Mouse (Mus musculus): ENCODE results near the gene Fcor. TPM values are rescaled to one million over a fixed set of nuclear protein-coding genes. Genes with fewer than 3 reads are reported as not detected.

Fcor gene
- polyA plus RNA-seq, 1 experiment from 2014 or later: 12.4 TPM

DNA sequence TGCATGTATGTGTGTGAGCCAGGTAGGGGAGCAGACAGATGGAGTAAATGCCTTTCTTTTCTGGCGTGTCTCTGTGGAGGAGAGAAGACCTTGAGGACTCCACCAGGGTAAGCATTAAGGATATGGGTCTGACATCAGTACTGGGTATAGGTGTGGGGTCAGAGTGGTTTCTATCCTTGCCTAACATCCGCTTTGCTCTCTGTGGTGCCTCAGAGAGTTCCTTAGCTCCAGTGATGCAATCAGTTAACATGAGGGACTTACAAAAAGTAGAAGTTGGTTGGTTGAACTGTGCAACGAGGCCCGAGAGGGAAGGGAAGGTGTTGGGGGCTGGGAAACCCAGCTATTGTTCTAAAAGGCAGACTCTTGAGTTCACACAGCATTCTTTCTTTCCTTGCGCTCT lies 7.8 kb downstream of the Fcor start:
- Histone ChIP-seq H3K27ac (no peak overlapping the region), H3K27me3 (no peaks in the 10 kb centered on the region), H3K9ac (replicated peaks) (no peak overlapping the region), H3K4me3 (replicated peaks) (no peak overlapping the region), H3K36me3 (no peaks in the 10 kb centered on the region), H3K9me3 (no peaks in the 10 kb centered on the region), H3K4me2 (replicated peaks) (no peak overlapping the region), H3K4me1 (replicated peaks) (no peaks in the 10 kb centered on the region)
- no peak for ATAC-seq
- 70% methylated on average over 5 of the region's 5 CpGs for WGBS

DNA sequence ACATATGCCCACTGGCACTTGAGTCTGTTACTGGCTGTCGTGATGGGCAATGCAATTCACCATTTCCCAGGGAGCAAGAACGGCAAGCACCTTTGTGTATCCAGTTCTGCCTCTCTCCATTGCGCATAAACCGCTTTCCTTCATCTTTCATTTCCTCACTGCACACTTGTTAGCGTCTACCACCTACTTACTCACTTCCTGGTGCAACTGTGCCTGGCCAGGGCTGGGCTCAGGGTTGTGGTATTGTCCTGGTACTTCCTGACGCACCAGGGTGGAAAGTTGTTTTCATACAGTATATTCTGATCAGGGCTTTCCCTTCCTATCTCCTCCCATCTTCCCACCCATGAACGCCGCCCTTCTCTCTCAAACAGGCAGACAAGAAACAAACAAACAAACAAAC lies 11.3 kb downstream of the Fcor start:
- WGBS: 89% methylated on average over 8 of the region's 8 CpGs
- Histone ChIP-seq H3K36me3 (no peaks in the 10 kb centered on the region), H3K4me1 (replicated peaks) (peaks cover 9% of the 10 kb centered on the region), H3K9me3 (no peaks in the 10 kb centered on the region), H3K27ac (no peak overlapping the region), H3K27me3 (no peaks in the 10 kb centered on the region), H3K4me2 (replicated peaks) (no peak overlapping the region), H3K9ac (replicated peaks) (no peak overlapping the region), H3K4me3 (replicated peaks) (no peak overlapping the region)
- ATAC-seq: no peak

DNA sequence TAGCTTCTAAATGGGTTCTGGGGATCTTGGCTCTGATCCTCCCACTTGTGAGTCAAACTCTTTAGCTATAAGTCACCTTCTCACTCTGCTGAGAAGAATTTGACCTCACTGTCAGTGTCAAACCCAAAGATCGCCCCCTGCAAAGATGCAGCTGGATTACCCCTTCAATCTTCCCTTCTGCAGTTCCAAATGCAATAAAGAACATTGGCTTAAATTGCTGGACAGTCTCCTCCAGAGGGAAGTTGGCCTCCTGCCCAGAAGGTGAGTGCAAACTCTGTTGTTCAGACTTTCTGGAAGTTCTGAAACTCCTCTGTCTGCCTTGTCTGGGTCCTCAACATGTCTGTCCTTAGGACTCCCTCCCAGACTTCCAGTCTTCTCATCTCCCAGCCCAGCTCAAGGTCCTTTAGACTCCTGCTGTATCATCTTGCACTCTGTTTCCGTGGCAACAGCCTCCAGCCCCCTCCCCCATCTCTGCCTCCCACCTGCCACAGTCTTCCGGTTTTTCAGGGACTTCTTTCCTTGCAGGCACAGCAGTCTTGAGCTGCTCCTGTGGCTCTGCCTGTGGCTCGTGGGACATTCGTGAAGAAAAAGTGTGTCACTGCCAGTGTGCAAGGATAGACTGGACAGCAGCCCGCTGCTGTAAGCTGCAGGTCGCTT lies 15.3 kb downstream of the Fcor start:
- H3K4me3 ChIP-seq (replicated peaks): no peak overlapping the region
- ATAC-seq: peak; percentile 58; the same call in 1 of the 2 replicates
- 16% methylated on average over 7 of the region's 7 CpGs for WGBS
- H3K4me2 ChIP-seq (replicated peaks): peak overlapping the region; percentile 29
- peaks cover 9% of the 10 kb centered on the region for H3K4me1 ChIP-seq (replicated peaks)
- no peaks in the 10 kb centered on the region for H3K9me3 ChIP-seq
- H3K27ac ChIP-seq: no peak overlapping the region
- H3K36me3 ChIP-seq: no peaks in the 10 kb centered on the region
- H3K27me3 ChIP-seq: no peaks in the 10 kb centered on the region
- H3K9ac ChIP-seq (replicated peaks): 0 out of 2 replicates have a peak overlapping the region, but pooled peaks have one; percentile 1

DNA sequence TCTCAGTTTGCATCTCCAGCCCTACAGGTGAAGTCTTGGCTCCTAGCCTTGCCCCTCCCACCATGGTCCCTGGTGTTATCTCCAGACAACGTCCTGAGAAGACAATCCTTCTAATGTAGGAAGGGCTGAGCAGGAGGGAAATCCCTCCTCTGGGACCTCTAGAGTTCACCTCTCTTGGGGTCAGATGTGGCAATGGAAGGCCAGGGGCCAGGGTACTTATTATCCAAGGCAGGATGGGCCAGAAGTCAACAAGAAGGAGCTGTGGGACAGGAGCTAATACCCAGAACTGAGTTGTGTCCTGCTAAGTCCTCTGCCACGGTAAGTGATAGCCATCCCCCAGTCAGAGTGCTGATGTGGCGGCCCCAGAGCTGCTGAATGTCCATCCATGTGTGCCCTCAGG lies 16.6 kb downstream of the Fcor start, which contains the start of gene Retn:
TSS of gene Retn (plus strand) at position 245 of the 400 bp plus-strand sequence.
- Histone ChIP-seq H3K9me3 (no peaks in the 10 kb centered on the region), H3K36me3 (no peaks in the 10 kb centered on the region), H3K27ac (no peak within 1 kb of the TSS), H3K4me1 (replicated peaks) (peaks cover 9% of the 10 kb centered on the region), H3K9ac (replicated peaks) (no peak within 1 kb of the TSS), H3K4me2 (replicated peaks) (no peak within 1 kb of the TSS), H3K27me3 (no peaks in the 10 kb centered on the region), H3K4me3 (replicated peaks) (no peak within 1 kb of the TSS)
- ATAC-seq: no peak
- 74% methylated on average over 3 of the region's 3 CpGs for WGBS

DNA sequence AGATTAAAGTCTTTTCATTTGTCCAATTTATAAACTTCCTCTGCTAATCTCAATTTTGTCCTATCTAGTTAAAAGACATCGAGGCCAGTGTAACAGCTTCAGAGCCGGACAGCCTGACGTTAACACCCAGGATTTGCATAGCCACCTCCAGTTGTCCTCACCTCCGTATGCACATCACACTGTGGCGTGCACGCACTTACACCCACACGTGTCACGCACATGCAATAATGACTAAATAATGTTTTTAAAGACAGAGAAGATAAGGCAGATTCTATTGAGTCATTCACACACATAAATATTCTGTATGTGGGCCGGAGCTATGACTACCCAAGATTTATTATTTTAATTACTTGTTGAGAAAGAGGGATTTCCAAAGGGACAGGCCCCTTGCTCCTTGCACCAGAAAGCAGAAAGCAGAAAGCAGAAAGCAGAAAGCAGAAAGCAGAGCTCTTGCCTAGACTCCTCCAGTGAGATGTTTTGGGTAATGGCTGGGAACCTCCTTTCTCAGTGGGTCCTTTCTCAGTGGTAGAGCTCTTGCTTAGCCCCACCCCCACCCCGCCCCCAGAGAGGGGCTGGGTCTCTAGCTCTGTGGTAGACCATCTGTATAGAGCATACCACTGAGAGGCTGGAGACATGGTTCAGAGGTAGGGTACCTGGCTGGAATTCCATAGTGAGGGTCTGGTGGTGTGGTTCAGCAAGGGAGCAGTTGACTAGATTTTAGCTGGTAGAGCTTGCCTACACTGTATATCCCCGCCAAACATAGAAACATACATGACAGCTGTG lies 17.2 kb downstream of the Fcor start:
- no peaks in the 10 kb centered on the region for H3K36me3 ChIP-seq
- H3K9me3 ChIP-seq: no peaks in the 10 kb centered on the region
- H3K4me1 ChIP-seq (replicated peaks): peaks cover 9% of the 10 kb centered on the region
- no peak overlapping the region for H3K4me3 ChIP-seq (replicated peaks)
- H3K4me2 ChIP-seq (replicated peaks): no peak overlapping the region
- H3K9ac ChIP-seq (replicated peaks): no peak overlapping the region
- no peak overlapping the region for H3K27ac ChIP-seq
- no peak for ATAC-seq
- WGBS: 75% methylated on average over 11 of the region's 11 CpGs
- no peaks in the 10 kb centered on the region for H3K27me3 ChIP-seq

DNA sequence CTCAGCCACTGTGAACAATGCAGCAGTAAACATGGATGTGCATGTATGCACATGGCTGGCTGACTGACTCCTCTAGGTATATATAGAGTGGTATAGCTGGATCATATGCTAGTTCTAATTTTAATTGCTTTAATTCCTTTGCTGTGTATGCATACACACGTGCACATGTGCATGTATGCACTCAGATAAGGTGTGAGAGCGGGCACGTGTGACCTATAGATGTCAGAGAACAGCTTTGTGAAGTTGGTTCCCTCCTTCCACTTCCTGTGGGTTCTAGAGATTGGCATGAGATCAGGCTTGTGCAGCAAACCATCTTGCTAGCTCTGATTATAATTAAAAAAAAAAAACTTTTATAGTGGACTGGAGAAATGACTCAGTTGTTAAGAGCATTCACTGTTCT lies 19.3 kb downstream of the Fcor start:
- no peak for ATAC-seq

DNA sequence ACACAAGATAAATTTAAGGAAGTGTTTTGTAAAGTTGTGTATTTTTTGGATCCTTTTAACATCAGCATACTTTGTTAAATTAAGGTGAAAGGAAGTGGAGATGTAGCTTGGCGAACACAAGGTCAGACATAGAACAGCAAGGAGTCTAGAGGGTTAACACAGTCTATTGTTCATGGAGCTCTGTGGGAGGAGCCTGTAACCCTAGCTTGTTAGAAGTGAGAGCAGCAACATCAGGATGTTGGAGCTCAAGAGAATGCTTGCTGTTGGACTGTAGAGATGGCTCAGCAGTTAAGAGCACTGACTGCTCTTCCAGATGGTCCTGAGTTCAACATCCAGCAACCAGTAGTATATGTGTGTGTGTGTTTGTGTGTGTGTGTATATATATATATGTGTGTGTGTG lies 23.2 kb downstream of the Fcor start:
- Histone ChIP-seq H3K4me1 (replicated peaks) (no peaks in the 10 kb centered on the region), H3K27ac (no peak overlapping the region), H3K4me2 (replicated peaks) (no peak overlapping the region), H3K4me3 (replicated peaks) (no peak overlapping the region), H3K9ac (replicated peaks) (no peak overlapping the region), H3K9me3 (no peaks in the 10 kb centered on the region), H3K27me3 (no peaks in the 10 kb centered on the region), H3K36me3 (no peaks in the 10 kb centered on the region)
- 48% methylated on average over 1 of the region's 1 CpGs for WGBS
- no peak for ATAC-seq

More for the DNA sequence above, 19.3 kb downstream of the Fcor start:
- Histone ChIP-seq H3K4me3 (replicated peaks) (no peak overlapping the region), H3K36me3 (no peaks in the 10 kb centered on the region), H3K9me3 (no peaks in the 10 kb centered on the region), H3K27me3 (no peaks in the 10 kb centered on the region), H3K4me2 (replicated peaks) (no peak overlapping the region), H3K27ac (no peak overlapping the region), H3K4me1 (replicated peaks) (peaks cover 9% of the 10 kb centered on the region), H3K9ac (replicated peaks) (no peak overlapping the region)
- WGBS: 70% methylated on average over 3 of the region's 3 CpGs

DNA sequence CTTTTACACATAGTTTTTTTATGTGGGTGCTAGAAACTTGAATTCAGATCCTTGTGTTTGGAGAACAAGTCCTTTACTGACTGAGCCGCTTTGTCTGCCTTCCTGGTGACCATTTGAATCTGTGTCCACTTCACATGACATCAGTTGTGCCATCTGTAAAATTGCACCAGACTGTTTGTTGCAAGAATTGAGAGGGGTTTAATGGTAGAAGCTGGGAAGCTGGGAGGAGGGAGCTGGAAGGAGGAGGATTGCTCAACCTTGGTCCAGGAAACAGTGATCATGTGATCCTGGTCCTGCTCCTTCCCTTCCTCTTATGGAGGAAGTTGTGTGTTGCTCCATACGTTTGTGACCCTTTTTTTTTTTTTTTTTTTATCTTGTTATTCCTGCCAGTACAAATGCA lies 23.9 kb downstream of the Fcor start:
- no peak overlapping the region for H3K4me3 ChIP-seq (replicated peaks)
- H3K9me3 ChIP-seq: no peaks in the 10 kb centered on the region
- no peak overlapping the region for H3K9ac ChIP-seq (replicated peaks)
- H3K36me3 ChIP-seq: no peaks in the 10 kb centered on the region
- ATAC-seq: no peak
- H3K4me1 ChIP-seq (replicated peaks): no peaks in the 10 kb centered on the region
- H3K27me3 ChIP-seq: no peaks in the 10 kb centered on the region
- WGBS: 73% methylated on average over 2 of the region's 2 CpGs
- H3K27ac ChIP-seq: no peak overlapping the region
- no peak overlapping the region for H3K4me2 ChIP-seq (replicated peaks)

DNA sequence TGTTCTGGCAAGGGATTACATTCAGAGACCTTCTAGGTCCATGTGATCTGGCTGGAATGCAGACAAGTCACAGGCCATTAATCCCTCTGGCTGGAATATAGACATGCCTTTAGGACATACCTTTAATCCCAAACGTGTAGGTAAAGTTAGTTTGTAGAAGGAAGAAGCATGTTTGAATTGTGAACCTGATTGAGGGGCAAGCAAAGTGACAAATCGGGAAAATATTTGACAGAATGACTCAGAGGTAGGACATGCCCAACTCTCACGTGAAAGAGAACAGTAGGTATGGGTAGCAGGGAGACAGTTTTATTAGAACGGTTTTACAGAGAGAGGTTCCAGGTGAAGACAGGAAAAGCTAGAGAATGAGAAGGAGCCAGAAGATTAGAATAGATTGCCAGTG lies 24.6 kb downstream of the Fcor start:
- no peak for ATAC-seq
- no peaks in the 10 kb centered on the region for H3K36me3 ChIP-seq

DNA sequence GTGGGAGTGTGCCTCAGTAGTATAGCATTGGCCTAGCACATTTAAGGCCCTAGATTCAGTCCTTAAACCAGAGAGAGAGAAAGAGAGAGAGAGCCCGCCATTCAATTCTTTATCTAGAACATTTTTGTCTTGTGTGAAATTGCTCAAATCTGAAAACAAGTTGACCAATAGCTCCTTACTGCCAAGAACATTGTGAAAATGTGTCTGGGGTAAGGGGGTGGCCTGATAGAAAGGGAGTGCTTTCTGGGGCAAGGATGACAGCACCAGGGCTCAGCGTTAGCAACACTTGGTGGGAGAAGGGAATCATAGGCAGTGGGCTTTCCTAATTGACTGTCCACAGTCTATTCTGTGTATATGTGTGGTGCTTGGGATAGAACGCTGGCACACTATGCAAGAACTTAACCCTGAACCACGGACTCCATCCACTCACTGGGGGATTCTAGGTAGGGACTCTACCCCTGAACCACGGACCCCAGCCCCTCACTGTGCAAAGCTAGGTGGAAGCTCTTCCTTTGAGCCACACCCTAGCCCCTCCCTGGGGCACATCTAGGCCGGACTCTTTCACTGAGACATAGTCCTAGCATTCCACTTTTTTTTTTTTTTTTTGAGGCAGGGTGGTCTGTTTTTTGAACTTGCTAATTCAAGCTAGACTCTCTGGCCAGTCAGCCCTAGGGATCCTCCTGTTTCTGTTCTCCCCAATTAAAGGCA lies 25.2 kb downstream of the Fcor start:
- Histone ChIP-seq H3K9me3 (no peaks in the 10 kb centered on the region), H3K9ac (replicated peaks) (no peak overlapping the region), H3K27ac (no peak overlapping the region), H3K4me3 (replicated peaks) (no peak overlapping the region), H3K36me3 (no peaks in the 10 kb centered on the region), H3K4me2 (replicated peaks) (no peak overlapping the region), H3K27me3 (no peaks in the 10 kb centered on the region), H3K4me1 (replicated peaks) (no peaks in the 10 kb centered on the region)
- 85% methylated on average over 6 of the region's 6 CpGs for WGBS
- ATAC-seq: no peak

More for the DNA sequence above, 24.6 kb downstream of the Fcor start:
- Histone ChIP-seq H3K4me1 (replicated peaks) (no peaks in the 10 kb centered on the region), H3K9me3 (no peaks in the 10 kb centered on the region), H3K9ac (replicated peaks) (no peak overlapping the region), H3K27ac (no peak overlapping the region), H3K4me3 (replicated peaks) (no peak overlapping the region), H3K27me3 (no peaks in the 10 kb centered on the region), H3K4me2 (replicated peaks) (no peak overlapping the region)
- WGBS: 84% methylated on average over 4 of the region's 4 CpGs

DNA sequence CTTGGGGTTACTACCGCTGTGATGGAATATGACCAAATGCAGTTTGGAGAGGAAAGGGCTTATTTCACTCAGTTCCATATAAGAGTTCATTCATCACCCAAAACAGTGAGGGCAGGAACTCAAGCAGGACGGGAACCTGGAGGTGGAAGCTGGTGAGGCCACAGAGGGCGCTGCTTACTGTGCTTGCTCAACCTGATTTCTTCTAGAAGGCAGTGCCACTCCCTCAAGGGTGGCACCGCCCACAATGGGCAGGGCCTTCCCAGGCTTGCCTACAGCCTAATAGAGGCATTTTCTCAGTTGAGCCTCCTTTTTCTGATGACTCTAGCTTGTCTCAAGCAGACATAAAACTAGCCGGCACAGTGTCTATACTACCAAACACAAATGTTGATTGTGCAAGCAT lies 26.4 kb downstream of the Fcor start:
- H3K27ac ChIP-seq: no peak overlapping the region
- H3K4me1 ChIP-seq (replicated peaks): no peaks in the 10 kb centered on the region
- H3K36me3 ChIP-seq: no peaks in the 10 kb centered on the region
- no peaks in the 10 kb centered on the region for H3K9me3 ChIP-seq
- H3K4me2 ChIP-seq (replicated peaks): no peak overlapping the region
- no peaks in the 10 kb centered on the region for H3K27me3 ChIP-seq
- H3K9ac ChIP-seq (replicated peaks): no peak overlapping the region
- ATAC-seq: no peak
- H3K4me3 ChIP-seq (replicated peaks): no peak overlapping the region
- 23% methylated on average over 5 of the region's 5 CpGs for WGBS

DNA sequence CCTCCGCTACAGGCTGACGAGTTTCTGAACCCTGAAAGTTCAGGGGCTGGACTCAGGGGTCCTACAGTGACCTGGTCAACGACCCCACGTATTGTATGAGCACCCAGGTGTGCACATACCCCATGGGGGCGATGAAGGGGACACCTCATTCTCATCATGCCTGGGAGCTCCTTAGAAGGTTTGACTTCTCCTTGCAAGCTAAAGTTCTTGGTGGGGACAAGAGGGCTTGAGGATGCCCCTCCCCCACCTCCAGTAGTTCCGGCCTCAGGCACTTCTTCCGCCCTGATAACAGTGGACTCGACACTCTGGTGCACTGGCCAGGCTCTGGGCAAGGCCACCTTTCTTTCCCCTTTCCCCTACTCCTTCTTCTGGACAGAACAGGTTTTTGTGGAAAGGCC lies 40.7 kb downstream of the Fcor start:
- no peaks in the 10 kb centered on the region for H3K36me3 ChIP-seq
- peaks cover 8% of the 10 kb centered on the region for H3K4me1 ChIP-seq (replicated peaks)

More for the DNA sequence above, 40.7 kb downstream of the Fcor start:
- 21% methylated on average over 8 of the region's 8 CpGs for WGBS
- Histone ChIP-seq H3K27ac (no peak overlapping the region), H3K27me3 (peaks cover 28% of the 10 kb centered on the region), H3K4me3 (replicated peaks) (peak overlapping the region; percentile 52), H3K9me3 (no peaks in the 10 kb centered on the region), H3K9ac (replicated peaks) (0 out of 2 replicates have a peak overlapping the region, but pooled peaks have one; percentile 56), H3K4me2 (replicated peaks) (peak overlapping the region; percentile 71)
- ATAC-seq: peak; percentile 3; the same call in 1 of the 2 replicates

All from midbrain, embryonic 13.5 days (tissue).